Mouse (Mus musculus) liver, embryonic 13.5 days (tissue): ENCODE results near the gene Olfr126. TPM values are rescaled to one million over a fixed set of nuclear protein-coding genes. Genes with fewer than 3 reads are reported as not detected.

Experiments used
- ATAC-seq: fragments of 200-750 bp; cut with Nextera tagmentation; 2 replicates; pipeline ENCODE4 v1.8.0; 2017; ENCODE audit warnings: low read depth, mild to moderate bottlenecking, moderate number of reproducible peaks, moderate library complexity
- DNase-seq: peaks from one replicate; pipeline ENCODE4 v3.0.0; 2022
- H3K27ac ChIP-seq: fragments of 300-500 bp; sonication (generic); 2 replicates; pipeline ENCODE4 v1.5.1; 2015; ENCODE audit warnings: moderate library complexity, mild to moderate bottlenecking, inconsistent platforms
- H3K27me3 ChIP-seq: fragments of 300-500 bp; sonication (generic); 2 replicates; pipeline ENCODE4 v1.6.1; 2015; ENCODE audit warnings: mild to moderate bottlenecking, inconsistent platforms
- H3K36me3 ChIP-seq: fragments of 300-500 bp; sonication (generic); 2 replicates; pipeline ENCODE4 v1.6.1; 2015; ENCODE audit warnings: mild to moderate bottlenecking, inconsistent platforms
- H3K4me1 ChIP-seq: fragments of 300-500 bp; sonication (generic); replicated peaks from 2 replicates; pipeline ENCODE4 v1.6.1; 2015; ENCODE audit warnings: inconsistent platforms
- H3K4me2 ChIP-seq: fragments of 300-500 bp; sonication (generic); 2 replicates; pipeline ENCODE4 v1.6.1; 2015; ENCODE audit warnings: inconsistent platforms, mild to moderate bottlenecking, moderate library complexity
- H3K4me3 ChIP-seq: fragments of 300-500 bp; sonication (generic); replicated peaks from 2 replicates; pipeline ENCODE4 v1.5.1; 2015; ENCODE audit warnings: mild to moderate bottlenecking, inconsistent platforms
- H3K9ac ChIP-seq: fragments of 300-500 bp; sonication (generic); 2 replicates; pipeline ENCODE4 v1.6.1; 2015; ENCODE audit warnings: mild to moderate bottlenecking, inconsistent platforms
- H3K9me3 ChIP-seq: fragments of 300-500 bp; sonication (generic); replicated peaks from 2 replicates; pipeline ENCODE4 v1.6.1; 2016; ENCODE audit warnings: inconsistent platforms
- WGBS: fragments of 180-500 bp; shearing (Covaris S2); methylation state at CpG from one replicate; pipeline ENCODE4 v1.1.7; 2015; ENCODE audit not compliant: insufficient replicate concordance; 5-methylcytosine and 5-hydroxymethylcytosine counted together
- polyA plus RNA-seq: library from polyadenylated mRNA; unstranded; fragments of >200 nt; fragmentation: Nextera tagmentation; extraction: Ambion mirVana; gene quantifications from 2 replicates; pipeline ENCODE4 v1.2.1, GENCODE M21; 2015

Gene Olfr126
- not detected in 2 replicates for polyA plus RNA-seq

- Histone ChIP-seq H3K4me1 (no peaks in the 10 kb centered on the region), H3K9ac (no peak within 1 kb of the TSS), H3K9me3 (no peaks in the 10 kb centered on the region), H3K4me3 (no peak within 1 kb of the TSS), H3K36me3 (no peaks in the 10 kb centered on the region), H3K27me3 (no peaks in the 10 kb centered on the region), H3K27ac (no peak within 1 kb of the TSS), H3K4me2 (no peak within 1 kb of the TSS)
- no peak for DNase-seq
- no peak for ATAC-seq
These were observed at the start of gene Olfr126 for GRCm38 (mm10) chr17:37847183-37847582. Gene Olfr126 (plus strand): TSS chr17:37847483.

GRCm38 (mm10) chr17:37799588-37799987 is 47.7 kb upstream of the Olfr126 start, which contains the start of gene Olfr124:
Gene Olfr124 (plus strand): TSS chr17:37799888.
- Histone ChIP-seq H3K27ac (no peak within 1 kb of the TSS), H3K9me3 (no peaks in the 10 kb centered on the region), H3K4me1 (no peaks in the 10 kb centered on the region), H3K4me3 (no peak within 1 kb of the TSS), H3K4me2 (no peak within 1 kb of the TSS), H3K36me3 (no peaks in the 10 kb centered on the region), H3K9ac (no peak within 1 kb of the TSS), H3K27me3 (no peaks in the 10 kb centered on the region)
- 75% methylated on average over 3 of the region's 3 CpGs for WGBS
- DNase-seq (no peak), ATAC-seq (no peak)

GRCm38 (mm10) chr17:37832649-37833048 is 14.6 kb upstream of the Olfr126 start, which contains the start of gene Olfr125:
Gene Olfr125 (plus strand): TSS chr17:37832949.
- Histone ChIP-seq H3K4me2 (no peak within 1 kb of the TSS), H3K4me1 (no peaks in the 10 kb centered on the region), H3K27me3 (no peaks in the 10 kb centered on the region), H3K36me3 (no peaks in the 10 kb centered on the region), H3K4me3 (no peak within 1 kb of the TSS), H3K9ac (no peak within 1 kb of the TSS), H3K9me3 (no peaks in the 10 kb centered on the region), H3K27ac (no peak within 1 kb of the TSS)
- ATAC-seq (no peak), DNase-seq (no peak)

GRCm38 (mm10) chr17:37863901-37864300 is 16.6 kb downstream of the Olfr126 start:
- no peaks in the 10 kb centered on the region for H3K4me1 ChIP-seq
- H3K9ac ChIP-seq: no peak overlapping the region
- no peak overlapping the region for H3K27ac ChIP-seq
- 0 out of 2 replicates have a peak, but pooled peaks cover 3% of the 10 kb centered on the region for H3K9me3 ChIP-seq
- DNase-seq (no peak), ATAC-seq (no peak)
- no peak overlapping the region for H3K4me3 ChIP-seq
- H3K4me2 ChIP-seq: no peak overlapping the region
- WGBS: 33% methylated on average over 2 of the region's 2 CpGs
- no peaks in the 10 kb centered on the region for H3K36me3 ChIP-seq
- no peaks in the 10 kb centered on the region for H3K27me3 ChIP-seq

- no peak for ATAC-seq
- Histone ChIP-seq H3K4me1 (no peaks in the 10 kb centered on the region), H3K27ac (no peak overlapping the region), H3K4me3 (no peak overlapping the region), H3K4me2 (no peak overlapping the region), H3K9me3 (no peaks in the 10 kb centered on the region), H3K9ac (no peak overlapping the region), H3K27me3 (no peaks in the 10 kb centered on the region), H3K36me3 (no peaks in the 10 kb centered on the region)
- 24% methylated on average over 8 of the region's 8 CpGs for WGBS
- DNase-seq: no peak
These were observed 22.5 kb downstream of the Olfr126 start for GRCm38 (mm10) chr17:37869676-37870205.

- Histone ChIP-seq H3K9me3 (no peaks in the 10 kb centered on the region), H3K27me3 (no peaks in the 10 kb centered on the region), H3K4me1 (no peaks in the 10 kb centered on the region), H3K36me3 (no peaks in the 10 kb centered on the region), H3K4me3 (no peak overlapping the region), H3K4me2 (no peak overlapping the region), H3K9ac (no peak overlapping the region), H3K27ac (no peak overlapping the region)
- no peak for DNase-seq
- 47% methylated on average over 3 of the region's 3 CpGs for WGBS
- ATAC-seq: no peak
These were observed 26.5 kb downstream of the Olfr126 start for GRCm38 (mm10) chr17:37873830-37874229.

- 43% methylated on average over 1 of the region's 1 CpGs for WGBS
- no peak for ATAC-seq
These were observed 52.9 kb downstream of the Olfr126 start, which contains the start of gene Olfr127 for GRCm38 (mm10) chr17:37900137-37900536. Gene Olfr127 (plus strand): TSS chr17:37900437.

More at GRCm38 (mm10) chr17:37900137-37900536, 52.9 kb downstream of the Olfr126 start, which contains the start of gene Olfr127:
- H3K27me3 ChIP-seq: no peaks in the 10 kb centered on the region
- no peaks in the 10 kb centered on the region for H3K36me3 ChIP-seq
- H3K27ac ChIP-seq: no peak within 1 kb of the TSS
- no peaks in the 10 kb centered on the region for H3K9me3 ChIP-seq
- no peak within 1 kb of the TSS for H3K9ac ChIP-seq
- no peaks in the 10 kb centered on the region for H3K4me1 ChIP-seq
- DNase-seq: no peak
- no peak within 1 kb of the TSS for H3K4me3 ChIP-seq
- H3K4me2 ChIP-seq: no peak within 1 kb of the TSS

Other genes with a start within 250 kb of the Olfr126 start
- gene Olfr115, start 220.4 kb upstream of the Olfr126 start, polyA plus RNA-seq: not detected in 2 replicates
- gene Olfr116, start 220.3 kb upstream of the Olfr126 start, polyA plus RNA-seq: not detected in 2 replicates
- gene Olfr117, start 183.7 kb upstream of the Olfr126 start, polyA plus RNA-seq: not detected in 2 replicates
- not detected in 2 replicates for gene Olfr118, start 180.5 kb upstream of the Olfr126 start, polyA plus RNA-seq
- not detected in 2 replicates for gene Olfr119, start 150.9 kb upstream of the Olfr126 start, polyA plus RNA-seq
- gene Olfr120, start 125.7 kb upstream of the Olfr126 start, polyA plus RNA-seq: not detected in 2 replicates
- gene Olfr121, start 98.6 kb upstream of the Olfr126 start, polyA plus RNA-seq: not detected in 2 replicates
- not detected in 2 replicates for gene Olfr122, start 78.9 kb upstream of the Olfr126 start, polyA plus RNA-seq
- gene Olfr123, start 54.0 kb upstream of the Olfr126 start, polyA plus RNA-seq: not detected in 2 replicates
- not detected in 2 replicates for gene Olfr124, start 47.6 kb upstream of the Olfr126 start, polyA plus RNA-seq
- not detected in 2 replicates for gene Olfr125, start 14.5 kb upstream of the Olfr126 start, polyA plus RNA-seq
- not detected in 2 replicates for gene Olfr127, start 53.0 kb downstream of the Olfr126 start, polyA plus RNA-seq
- gene Olfr128, start 73.1 kb downstream of the Olfr126 start, polyA plus RNA-seq: not detected in 2 replicates
- gene Olfr761, start 105.6 kb downstream of the Olfr126 start, polyA plus RNA-seq: not detected in 2 replicates
- gene Olfr129, start 212.6 kb downstream of the Olfr126 start, polyA plus RNA-seq: not detected in 2 replicates
- gene Olfr130, start 216.4 kb downstream of the Olfr126 start, polyA plus RNA-seq: not detected in 2 replicates
- not detected in 2 replicates for gene Olfr131, start 241.2 kb downstream of the Olfr126 start, polyA plus RNA-seq